Mouse (Mus musculus) embryo, embryonic 11 days (tissue): ENCODE measurements at regions not wholly inside any gene's neighbourhood (a gene's known extent, or its start where the extent isn't known, plus 50 kb on each side); places are given as distances from the start of the nearest gene placed in this dataset.

Experiments
- DNase-seq: peaks from one replicate; pipeline ENCODE4 v3.0.0-alpha.2; 2015

DNA sequence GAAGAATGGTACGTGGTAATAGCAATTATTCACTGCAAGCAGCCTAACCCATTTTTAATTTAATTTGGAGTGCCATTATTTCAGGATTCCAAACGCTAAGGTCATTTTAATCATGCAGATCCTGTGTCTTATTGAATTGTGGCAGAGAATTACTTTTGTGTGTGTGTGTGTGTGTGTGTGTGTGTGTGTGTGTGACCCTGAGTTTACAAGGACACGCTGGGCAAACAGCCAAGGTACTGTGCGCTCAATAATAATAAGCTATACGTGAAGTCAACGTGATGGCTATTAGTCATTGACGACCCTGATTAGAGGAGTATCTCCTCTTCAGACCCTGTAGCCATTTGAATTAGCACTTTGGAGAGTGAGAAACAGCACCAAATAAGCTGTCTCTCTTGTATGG, 144.1 kb downstream of the Klf7 start:
- DNase-seq: no peak

- DNase-seq: no peak
These were observed 144.7 kb downstream of the Klf7 start for GRCm38 (mm10) chr1:63977302-63977888.

- DNase-seq: no peak
These were observed 145.2 kb downstream of the Klf7 start for GRCm38 (mm10) chr1:63976862-63977261.

DNA sequence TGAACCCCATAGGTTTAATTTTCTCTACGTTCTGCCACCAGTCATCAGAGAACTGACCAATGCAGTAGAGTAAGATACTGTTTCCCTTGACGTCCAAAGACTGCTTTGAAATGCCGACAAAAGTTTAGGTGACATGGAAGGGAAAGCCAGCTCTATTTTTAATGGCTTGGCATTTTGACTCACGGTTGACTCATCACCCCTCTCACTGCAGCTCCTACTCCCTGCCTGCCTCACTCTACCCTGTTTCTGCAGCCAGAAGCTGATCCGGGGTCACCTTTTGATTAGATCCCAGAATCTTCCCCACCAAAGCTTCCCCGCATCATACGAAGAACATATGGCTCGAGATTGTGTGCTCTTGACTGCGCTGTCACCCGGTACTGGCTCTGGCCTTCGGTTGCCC, 154.2 kb downstream of the Klf7 start:
- no peak for DNase-seq

- no peak for DNase-seq
These were observed 156.6 kb downstream of the Klf7 start for GRCm38 (mm10) chr1:63965446-63965845.

GRCm38 (mm10) chr1:63964519-63964918, 157.6 kb downstream of the Klf7 start:
- DNase-seq: no peak

DNA sequence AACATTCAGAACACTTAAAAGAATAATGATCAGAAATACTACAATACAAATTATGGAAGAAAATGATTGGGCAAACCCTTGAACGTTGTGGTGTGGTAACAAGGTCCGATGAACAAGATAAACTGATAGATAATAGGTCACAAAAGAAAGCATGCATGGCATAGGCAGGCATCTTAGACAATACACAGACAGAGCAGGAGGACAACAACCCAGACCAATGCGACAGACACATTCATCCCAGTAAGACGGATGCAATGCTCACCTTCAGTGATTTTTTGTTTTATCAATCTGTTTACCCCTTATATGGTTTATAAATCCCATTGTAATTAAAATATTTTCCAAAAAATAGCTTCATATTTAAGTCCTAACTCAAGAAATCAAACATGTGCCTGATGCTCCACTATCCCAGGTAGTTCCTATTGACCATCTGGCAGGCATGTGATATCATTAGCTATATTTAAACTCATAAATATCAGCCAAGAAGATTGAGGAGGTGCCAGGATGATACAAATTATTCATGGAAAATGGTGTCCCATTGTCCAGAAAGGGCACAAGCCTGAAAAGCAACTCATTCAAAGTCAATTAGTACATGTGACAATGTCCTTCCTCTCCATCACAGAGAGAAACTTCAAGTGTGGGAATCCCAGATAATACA, 166.3 kb downstream of the Klf7 start:
- no peak for DNase-seq

DNA sequence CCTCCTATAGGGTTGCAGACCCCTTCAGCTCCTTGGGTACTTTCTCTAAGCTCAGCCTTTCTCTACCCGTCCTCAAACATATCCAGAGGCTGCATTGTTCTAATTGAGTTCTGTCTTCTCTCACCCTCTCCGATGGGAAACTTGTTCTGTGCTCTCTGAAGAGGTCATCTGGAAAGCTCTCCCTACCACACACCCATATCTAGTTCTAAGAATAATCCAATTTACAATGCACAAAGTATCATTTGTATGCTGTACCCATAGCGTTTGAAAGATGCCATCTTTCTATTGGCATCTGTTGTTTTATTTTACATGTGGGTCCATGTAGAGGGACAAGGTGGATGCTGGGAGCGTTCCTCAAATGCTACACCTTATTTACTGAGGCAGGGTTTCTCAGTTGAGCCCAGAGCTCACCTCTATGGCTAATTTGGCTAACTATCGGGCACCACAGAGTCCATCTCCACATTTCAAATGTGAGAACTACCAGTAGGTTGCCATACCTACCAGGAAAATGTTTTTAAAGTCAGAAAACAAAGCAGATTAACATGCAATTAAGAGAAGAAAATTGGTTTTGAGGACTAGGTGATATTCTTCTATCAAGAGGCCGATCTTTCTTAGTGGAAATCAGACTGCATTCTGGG, 167.1 kb downstream of the Klf7 start:
- DNase-seq: no peak

DNA sequence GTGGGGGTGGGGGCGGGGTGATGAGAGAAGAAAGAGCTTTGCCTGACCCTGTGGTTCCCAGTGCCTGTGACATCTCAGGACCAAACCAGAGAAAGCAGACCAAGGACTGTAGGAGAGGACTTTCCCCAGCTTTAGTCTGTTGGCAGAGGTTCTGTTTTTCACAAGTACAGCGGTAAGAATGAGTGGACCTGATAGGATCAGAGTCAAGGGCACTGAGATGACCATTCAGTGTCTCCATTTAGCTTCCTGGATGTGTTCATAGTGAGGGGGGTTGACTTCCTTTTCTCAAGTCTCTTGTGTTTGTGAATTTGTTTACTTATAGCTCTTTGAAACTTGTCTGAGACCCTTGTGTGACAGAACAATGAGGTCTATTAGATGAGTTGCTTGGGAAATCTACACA, 167.9 kb downstream of the Klf7 start:
- no peak for DNase-seq

GRCm38 (mm10) chr1:63953229-63953883, 168.7 kb downstream of the Klf7 start:
- DNase-seq: peak; percentile 64

DNA sequence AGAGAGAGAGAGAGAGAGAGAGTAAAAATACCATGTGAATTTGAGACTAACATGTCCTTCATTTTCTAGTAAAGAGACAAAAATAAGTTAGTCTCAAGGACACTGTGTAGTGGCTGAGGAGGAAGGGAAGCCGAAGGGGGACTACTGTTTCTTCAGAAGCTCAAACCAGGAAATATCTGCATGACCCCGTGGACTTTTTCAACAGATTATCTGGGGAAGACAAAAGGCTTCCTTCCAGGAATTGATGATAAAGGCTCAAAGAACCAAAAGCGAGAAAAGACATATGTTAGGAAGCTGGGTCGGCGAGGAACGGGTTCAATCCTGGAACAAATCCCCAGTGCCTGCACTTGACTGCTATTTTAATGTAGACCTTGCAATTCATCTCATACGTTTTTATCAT, 170.4 kb downstream of the Klf7 start:
- DNase-seq: no peak

- no peak for DNase-seq
These were observed 174.8 kb downstream of the Klf7 start for GRCm38 (mm10) chr1:63947278-63947677.

GRCm38 (mm10) chr1:63946834-63947233, 175.2 kb downstream of the Klf7 start:
- no peak for DNase-seq

- DNase-seq: no peak
These were observed 175.7 kb upstream of the 4933402D24Rik start for GRCm38 (mm10) chr1:63944786-63945185.

DNA sequence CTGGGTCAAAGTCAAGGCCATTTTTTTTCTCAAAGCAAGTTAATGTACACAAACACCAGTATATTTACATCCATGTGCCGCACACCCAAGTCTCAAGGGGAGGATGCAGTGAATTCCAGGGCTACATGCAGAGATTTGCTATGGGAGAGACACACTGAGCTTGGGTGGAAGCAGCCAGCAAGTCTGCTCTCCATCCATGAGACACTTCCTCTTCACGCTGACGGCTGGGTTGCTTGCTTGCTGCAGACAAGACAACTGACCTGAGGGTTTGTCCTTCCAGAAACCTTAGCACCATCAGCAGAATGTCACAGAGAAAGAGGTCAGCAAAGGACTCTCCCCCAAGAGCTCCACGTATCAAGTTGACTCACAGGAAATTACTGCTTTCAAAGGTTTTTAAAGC, 169.3 kb upstream of the 4933402D24Rik start:
- DNase-seq: no peak

GRCm38 (mm10) chr1:63937480-63937879, 168.4 kb upstream of the 4933402D24Rik start:
- DNase-seq: peak; percentile 27

DNA sequence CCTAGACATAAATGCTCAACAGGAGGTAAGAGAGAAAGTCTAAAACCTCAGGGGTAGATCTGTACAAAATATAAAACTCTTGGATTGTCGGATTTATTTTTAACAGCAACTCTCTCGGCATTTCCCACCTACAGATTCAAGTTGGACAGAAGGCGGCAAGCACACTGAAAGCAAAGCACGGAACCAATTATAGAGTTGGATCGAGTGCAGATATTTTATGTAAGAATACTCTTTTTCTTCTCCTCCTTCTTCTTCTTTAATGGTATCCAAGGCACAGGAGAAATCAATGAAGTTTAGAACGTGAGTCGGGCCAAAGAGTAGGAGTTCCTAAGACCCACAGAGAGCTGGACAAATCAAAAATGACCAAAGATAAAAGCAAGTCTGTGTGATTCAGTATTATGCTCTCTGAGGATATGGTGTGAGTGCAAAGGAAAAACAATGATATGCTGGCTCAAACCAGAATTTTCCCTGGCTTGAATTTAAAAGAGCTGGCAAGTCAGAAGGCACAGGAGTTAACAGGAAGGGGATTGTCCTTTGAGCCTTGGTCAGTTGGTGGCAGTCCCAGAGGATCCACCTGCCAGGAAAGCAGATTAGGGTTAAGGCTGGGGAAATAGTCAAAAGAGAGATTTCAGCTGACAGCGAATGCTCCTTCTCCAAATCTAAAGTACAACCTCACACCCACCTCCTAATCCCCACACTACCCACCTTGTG, 165.7 kb upstream of the 4933402D24Rik start:
- no peak for DNase-seq

GRCm38 (mm10) chr1:63932484-63932883, 163.4 kb upstream of the 4933402D24Rik start:
- DNase-seq: no peak

GRCm38 (mm10) chr1:63929362-63930125, 160.5 kb upstream of the 4933402D24Rik start:
- no peak for DNase-seq

GRCm38 (mm10) chr1:63928850-63929249, 159.8 kb upstream of the 4933402D24Rik start:
- no peak for DNase-seq

- no peak for DNase-seq
These were observed 159.3 kb upstream of the 4933402D24Rik start for GRCm38 (mm10) chr1:63928361-63928760.

GRCm38 (mm10) chr1:63920181-63920933, 151.3 kb upstream of the 4933402D24Rik start:
- DNase-seq: no peak
